Mouse (Mus musculus) kidney, postnatal 4 days (tissue): ENCODE data around the gene Tmem107.

ENCODE experiments used
- DNase-seq, 2 experiments: peaks; one replicate each; pipeline ENCODE4 v3.0.0; 2021; ENCODE audit warnings: mixed read lengths in 2 of 2

The Tmem107 gene

DNA sequence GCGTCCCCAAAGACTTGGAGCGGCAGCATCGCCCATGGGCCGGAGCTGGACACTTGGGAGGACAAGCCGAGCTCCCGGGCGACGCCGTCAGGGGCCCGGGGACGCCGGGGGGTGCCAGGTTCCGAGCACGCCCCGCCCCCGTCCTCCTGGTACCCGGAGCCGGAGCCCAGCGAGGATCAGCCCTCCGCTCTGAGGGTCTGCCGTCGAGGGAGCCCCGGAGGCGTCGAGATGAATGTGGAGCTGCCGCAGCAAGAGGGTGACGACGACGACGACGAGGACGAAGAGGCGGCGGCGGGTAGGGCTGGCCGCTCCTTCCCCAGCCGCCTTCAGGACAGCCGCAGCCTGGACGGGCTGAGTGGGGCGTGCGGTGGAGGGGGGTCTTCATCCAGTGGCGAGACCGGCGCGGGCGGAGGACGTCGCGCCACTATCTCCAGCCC lies 10.6 kb upstream of the Tmem107 start:
- DNase-seq, result peak in 1 of 2 experiments; percentile 80

DNA sequence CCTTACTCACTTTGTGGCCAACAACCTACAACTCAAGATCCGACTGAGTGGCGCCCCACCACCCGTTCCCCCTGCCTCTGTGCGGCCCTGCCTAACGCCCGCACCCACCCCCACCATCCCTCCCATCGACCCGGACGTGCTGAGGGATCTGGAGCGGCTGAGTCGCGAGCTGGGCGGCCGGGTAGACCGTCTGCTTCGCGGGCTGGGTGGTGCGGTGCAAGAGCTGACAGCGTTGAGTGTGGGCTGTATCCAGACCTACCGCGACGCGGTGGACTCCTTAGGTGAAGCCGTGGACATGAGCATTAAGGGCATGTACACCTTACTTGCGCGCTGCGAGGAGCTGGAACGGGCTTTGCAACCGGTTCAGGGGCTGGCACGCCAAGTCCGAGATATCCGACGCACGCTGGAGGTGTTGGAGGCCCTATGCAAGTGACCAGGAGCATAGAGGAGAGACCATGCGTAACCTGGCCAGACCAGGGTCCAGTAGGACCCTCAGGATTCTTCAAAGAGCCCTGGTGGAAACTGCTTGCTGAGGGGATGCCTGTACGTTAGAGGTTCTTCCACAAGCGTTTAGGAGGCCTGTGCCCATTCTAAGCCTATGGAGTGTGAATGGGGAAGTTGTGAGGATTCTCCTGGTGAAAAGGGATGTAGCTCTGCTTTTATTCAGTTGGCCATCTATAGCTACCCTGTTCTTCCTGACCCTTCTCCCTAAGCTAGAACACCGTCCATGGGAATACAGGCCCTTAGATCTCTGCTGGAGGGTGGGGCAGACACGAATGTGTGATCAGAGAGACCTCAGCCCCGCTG lies 10.0 kb upstream of the Tmem107 start:
- DNase-seq, result peak; percentile 56 to 69

DNA sequence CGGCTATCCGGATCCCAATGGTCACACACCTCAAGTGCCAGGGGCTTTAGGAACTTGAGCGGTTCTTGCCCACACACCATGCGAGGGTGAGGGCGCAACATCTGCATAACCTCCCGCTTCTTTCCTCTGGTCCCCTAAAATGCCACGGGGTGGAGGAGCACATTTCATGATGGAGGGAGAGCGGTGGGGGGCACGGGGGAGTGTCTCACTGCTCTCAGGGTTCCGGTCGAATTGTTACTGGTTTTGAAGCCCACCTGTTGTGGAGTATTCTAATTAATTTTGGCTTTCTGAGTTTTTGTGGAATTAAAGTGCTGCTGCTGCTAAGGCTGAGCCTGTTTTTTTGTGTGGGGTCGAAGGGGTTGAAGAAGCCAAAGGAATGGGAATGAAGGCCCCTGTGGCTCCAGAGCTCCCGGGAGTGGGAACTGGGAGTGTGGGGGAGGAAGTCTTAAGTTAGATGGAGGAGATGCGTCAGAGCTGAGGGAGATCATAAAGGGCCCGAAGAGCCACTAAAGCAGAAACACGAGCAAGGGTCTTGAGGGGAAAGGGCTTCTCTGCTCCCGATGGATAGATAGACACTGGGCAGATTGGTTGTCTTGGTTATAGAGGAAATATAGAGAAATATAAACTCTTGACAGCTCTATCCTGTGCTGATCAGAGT lies 9.2 kb upstream of the Tmem107 start:
- DNase-seq, result peak in 1 of 2 experiments; percentile 26

DNA sequence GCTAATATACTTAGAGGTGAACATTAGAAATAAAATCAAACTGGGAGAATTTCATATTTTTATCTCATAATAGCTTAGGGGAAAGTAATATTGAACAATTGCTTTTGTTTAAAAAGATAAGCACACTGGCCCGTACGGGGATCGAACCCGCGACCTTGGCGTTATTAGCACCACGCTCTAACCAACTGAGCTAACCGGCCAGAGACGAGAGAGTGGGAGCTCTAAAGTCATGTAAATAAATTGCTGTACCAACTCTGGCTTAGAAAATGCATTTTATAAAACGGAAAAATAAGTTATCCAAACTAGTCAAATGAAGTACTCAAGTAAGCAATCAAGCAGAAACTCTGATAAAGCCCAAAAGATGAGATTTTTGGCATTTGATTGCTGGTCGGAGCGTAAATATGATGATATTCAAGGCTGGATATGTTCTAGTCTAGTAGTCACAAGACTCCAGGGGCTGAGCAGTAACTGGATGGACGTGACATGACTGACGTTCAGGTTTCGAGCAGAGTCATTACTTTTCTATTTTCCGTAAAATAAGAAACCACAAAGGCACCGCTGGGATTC lies 8.3 kb upstream of the Tmem107 start:
- DNase-seq, result peak; percentile 78 to 85

DNA sequence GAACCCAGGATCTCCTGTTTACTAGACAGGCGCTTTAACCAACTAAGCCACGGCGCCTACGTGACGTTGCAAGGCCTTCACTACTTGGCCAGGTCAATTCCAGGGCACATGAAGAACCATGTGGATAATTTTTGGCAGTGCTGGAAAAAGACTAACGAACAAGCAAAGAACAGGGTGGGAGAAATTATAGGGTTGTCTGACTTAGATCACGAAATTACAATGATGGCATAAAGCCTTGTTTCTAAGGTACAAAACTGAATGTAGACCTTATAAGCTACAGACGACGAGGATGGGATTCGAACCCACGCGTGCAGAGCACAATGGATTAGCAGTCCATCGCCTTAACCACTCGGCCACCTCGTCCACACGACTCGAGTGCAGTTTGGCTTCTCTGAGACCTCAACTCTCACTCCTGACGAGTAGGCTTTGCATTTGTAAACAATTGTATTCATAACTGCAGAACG lies 7.8 kb upstream of the Tmem107 start:
- peak; percentile 96 for DNase-seq

DNA sequence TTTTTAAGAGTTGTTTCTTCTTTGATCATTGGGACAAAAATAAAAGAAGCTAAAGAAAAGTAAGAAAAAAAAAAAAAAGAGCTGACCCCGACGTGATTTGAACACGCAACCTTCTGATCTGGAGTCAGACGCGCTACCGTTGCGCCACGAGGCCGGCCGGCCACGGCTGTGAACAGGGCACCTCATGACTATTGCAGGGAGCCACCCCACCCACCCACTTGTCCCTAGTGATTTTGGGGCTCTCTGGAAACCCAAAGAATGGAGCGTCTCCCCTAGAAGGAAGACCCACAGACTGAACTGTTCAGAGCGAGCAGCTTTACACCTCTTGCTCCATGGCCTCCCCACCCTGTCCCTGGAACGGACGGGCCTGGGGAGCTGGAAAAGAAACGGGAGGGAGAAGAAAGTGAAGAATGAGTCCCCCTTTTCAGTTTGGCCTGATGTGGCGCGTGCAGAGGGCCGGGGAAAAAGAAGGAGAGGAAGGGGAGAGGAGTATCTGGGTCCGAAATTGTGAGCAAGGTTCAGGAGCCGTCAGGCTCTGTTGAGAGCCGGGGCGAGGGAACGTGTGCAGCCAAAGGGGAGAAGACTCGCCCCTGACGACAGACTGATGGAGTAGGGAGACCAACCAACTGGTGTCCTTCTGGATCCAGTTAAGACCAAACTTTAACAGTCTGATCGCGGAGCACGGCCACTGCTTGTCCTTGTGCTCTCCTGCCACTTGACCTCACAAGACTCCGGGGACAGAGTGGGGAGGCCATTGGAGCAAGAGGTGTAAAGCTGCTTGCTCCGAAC lies 7.0 kb upstream of the Tmem107 start:
- peak; percentile 92 to 93 for DNase-seq

DNA sequence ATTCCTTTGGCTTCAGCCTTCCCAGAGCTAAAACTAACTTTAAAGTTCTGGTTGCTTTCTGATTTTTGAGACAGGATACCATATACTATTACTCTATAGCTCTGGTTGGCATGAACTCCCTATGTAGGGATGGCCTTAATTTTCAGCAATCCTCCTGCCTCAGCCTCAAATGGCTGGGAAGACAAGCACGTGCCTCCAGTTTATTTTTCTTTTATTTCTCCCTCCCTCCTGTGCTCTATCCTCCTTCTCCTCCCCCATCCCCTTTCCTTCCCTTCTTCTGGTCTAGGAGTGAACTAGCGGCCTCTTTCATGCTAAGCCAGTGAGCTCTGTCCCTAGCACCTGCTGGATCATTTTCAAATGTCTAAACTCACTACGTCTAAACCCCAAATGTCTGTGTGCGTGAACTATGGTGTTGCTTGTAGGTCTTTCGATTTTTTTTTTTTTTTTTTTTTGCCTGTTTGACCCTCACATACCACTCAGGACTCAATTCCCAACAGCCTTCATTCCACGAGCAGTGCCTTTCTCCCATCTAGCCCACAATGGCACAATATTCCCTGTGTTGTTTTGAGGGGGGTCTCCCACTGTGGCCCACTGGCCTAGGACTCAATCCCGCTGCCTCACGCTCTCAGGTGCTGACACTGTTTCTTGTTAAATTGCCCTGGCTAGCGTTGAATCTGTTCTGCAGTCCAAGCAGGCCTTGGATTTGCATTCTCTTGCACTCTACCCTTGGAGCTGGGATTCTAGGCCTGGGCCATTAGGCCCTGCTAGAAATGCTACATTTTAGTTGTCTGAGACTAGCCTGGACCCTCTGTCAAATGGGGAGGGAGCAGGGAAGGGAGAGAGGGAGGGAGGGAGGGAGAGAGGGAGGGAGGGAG lies 6.1 kb upstream of the Tmem107 start:
- no peak for DNase-seq

DNA sequence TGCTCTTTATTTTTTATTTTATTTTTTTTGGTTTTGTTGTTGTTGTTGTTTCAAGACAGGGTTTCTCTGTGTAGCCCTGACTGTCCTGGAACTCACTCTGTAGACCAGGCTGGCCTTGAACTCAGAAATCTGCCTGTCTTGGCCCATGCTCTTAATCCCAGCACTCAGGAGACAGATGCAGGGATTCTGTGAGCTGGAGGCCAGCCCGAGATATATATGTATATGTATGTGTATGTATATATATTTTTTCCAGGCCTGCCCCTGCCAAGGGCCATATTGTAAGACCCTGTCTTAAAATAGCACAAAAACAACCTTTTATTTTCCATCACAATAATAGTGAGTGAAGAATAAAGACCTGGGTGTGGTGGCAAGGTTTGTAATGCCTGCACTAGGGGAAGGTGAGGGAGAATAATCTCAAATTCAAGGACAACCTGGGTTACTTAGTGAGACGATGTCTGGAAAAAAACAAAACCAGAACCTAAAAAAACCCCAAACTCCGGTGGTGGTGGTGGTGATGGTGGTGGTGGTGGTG lies 5.1 kb upstream of the Tmem107 start:
- no peak for DNase-seq

DNA sequence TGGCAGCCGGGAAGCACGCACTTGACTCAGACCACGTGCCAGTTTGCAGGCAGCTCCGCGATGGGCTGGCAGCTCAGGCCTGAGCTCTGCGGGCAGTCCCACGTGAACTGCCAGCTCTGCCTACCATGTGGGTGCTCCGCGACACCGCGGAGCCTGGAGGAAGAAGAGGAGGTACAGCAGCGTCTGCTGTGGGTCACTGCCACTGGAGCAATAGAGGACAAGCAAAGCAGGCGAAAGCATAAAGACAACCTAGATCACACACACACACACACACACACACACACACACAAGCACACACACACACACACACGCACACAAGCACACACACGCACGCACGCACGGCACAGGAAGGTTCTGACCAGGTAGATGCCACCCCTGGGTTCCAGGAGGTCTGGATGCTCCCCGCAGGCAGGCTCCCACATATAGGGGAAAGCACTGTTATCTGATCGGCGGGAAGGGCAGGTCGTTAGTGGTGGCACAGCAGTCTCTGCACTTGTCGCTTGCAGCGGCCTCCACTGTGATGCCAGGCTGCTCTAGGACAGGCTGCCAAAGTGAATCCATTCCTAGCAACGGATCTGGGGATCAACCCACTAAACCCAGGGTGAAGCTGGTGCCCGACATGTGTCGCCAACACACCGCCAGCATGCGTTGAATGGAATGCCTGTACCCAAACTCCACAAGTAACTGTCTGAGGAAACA lies 4.3 kb upstream of the Tmem107 start:
- DNase-seq, result peak; percentile 30 to 49

DNA sequence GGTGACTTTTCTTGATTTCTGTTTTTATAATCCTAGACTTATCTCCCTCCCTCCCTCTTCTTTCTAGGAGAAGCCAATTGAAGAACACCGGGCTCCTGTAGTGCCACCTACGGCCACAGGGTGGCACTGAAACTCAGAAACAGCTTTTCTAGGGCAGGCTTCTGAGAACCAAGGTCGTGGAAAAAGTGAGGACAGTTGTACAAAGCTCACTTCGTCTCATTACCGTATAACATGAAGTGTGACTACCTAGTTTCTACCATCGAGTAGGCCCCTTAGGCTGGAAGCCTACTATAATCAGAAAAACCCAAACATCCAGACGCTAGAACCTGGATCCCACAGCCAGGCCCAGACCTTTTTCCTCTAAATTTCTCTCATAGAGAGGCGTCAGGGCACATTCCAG lies 3.6 kb upstream of the Tmem107 start:
- peak; percentile 93 to 94 for DNase-seq

DNA sequence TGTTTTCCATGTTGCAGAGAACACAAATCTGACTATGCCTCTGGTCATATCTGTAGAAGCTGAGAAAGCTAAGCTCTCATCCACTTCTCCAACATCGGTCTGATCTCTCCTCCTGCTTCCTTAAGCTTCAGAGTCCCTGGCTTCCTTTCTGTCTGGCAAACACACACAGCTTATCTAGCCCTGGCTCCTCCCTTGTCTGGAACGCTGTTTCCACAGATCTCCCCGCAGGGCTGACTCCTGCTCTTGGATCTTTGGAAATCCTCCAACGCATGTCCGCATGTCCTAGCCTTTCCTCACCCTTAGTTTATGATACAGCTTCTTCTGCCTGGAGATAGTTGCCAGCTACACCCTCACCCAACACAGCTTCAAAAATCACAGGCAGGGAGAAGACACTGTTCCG lies 3.0 kb upstream of the Tmem107 start:
- DNase-seq, result no peak

DNA sequence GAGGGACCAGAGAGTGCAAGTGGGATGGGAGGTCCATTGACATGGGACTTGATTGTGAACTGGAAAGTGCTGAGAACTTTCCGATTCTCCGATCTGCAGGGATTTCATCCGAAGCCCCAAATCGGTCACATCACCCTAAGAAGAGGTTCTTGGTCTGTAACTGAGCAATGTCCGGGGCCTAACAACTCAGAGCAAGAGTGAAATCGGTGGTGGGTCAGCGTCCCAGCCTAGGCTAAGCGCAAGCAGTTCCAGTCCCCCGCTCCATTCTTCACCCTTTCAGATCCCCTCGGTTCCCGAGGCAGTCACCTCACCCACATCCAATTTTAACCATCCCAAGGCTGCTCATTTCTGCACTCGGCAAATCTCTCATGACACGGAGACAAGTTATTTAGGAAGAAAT lies 513 bp upstream of the Tmem107 start:
- DNase-seq, result peak in 1 of 2 experiments; percentile 67

DNA sequence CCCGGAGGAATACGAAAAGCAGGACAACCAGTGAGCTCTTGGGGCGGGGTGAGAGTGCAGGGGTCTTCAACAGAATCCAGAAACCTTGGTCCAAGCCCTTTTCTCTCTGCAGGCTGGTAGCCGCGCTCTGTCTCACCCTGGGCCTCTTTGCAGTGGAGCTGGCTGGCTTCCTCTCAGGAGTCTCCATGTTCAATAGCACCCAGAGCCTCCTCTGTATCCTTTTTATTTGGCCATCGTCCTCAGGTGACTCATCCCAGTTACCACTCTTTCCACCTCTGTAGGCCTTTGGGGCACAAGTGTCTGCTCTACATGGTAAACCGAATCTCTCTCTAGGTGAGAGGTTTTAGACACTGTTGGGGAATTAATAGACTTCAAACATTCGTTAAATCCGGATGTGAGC lies 656 bp downstream of the Tmem107 start:
- DNase-seq, result no peak

DNA sequence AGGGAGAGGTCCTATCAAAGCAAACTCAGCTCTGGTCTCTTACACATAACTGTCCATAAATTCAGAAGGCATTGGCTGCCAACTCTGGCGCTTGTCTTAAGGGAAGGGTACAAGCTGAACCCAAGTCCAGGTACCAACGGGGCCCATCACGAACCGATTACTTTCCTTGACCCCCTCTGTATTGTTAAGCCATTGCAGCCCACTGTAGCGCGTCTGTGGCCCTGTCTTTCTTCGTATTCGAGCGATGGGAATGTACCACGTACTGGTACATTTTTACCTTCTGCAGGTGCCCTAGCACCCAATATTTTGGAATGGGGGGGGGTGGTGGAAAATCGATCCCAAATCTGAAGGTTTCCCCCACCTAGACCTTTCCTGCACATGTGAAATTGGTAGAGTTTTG lies 1.6 kb downstream of the Tmem107 start:
- no peak for DNase-seq

DNA sequence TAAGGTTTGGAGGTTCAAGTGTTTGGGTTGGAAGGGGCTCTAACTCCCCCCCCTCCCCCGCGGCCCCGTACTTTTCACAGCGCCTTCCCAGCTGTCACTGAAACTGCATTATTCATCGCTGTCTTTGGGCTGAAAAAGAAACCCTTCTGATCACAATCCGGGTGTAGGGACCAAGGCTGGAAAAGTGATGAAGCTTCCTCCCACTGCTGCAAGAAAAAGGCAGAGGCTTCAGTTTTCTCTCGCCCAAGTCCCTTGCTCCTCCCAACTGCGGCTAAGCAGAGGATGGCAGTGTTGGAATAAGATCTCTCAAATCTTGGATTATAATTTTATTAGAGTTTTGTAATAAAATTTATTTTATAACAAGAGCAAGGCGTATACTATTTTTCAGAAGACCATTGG lies 2.1 kb downstream of the Tmem107 start:
- DNase-seq, result no peak

DNA sequence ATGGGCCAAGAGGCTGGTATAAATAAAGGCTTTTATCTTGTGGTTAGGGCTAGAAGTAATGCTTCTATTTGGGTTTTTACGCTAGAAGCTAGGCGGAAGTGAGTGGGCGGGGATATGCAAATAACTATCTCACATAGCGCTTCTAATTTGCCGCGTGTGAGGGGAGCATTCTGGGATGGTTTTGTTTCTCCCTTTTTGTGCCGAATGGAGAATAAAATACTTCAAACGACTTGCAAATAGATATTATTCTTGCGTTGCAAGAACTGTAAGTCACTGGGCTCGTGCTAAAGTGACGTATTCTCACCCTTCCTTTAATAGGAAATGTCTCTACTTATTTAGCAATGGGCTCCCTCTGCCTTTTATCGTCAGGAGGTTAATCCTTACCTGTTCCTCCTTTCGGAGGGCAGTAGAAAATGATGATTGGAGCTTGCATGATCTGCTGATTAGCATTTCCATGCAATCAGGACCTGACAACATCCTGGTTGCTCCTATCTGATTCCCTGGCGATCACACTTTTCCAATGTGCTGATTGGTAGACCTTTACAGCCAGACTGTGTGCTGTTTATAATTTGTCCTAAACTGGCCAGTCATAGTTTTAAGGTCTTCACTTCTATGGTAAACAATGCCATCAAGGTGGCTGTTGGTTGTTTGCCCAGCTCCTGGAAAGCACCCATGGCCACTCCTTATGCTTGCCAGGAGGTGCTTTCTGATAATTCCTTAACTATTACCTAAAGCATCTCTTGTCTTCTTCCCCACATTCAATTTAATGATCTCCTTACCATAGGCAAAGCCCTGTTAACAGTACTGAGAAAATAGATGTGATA lies 2.7 kb downstream of the Tmem107 start:
- DNase-seq, result peak; percentile 80 to 88

DNA sequence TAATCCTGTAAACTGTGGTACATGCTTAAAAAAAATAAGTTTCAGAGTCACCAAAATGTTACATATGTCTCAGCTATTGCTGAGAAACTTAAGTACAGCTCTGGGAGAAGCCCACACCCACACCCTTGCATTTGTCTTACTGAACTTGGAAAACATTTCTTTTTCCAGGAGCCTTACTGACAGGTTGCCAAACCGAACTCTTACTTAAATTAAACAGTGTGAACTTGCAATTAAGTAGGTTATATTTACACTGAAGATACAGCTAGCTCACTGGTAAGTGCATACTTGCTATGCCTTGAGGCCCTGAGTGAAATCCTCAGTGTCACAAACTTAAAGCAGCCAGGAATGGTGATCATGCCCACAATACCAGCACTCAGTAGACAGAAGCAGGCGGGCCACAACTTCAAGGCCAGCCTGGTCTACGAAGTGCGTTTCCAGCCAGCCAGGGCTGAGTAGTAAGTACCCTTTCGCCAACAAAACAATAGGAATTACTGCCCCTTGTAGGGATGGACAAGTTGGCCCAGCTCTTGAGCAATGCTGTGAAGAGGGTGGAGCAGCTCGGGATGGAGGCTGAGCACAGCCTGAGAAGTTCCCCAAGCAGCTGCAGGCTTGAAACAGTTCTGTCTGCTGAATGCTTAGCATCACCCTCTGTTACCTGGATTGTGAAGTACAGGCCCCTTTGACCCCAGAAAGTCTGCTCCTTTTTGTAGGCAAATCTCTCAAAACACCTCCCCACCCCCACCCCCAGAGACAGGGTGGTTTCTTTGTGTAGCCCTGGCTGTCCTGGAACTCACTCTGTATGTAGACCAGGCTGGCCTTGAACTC lies 3.6 kb downstream of the Tmem107 start:
- DNase-seq, result no peak

DNA sequence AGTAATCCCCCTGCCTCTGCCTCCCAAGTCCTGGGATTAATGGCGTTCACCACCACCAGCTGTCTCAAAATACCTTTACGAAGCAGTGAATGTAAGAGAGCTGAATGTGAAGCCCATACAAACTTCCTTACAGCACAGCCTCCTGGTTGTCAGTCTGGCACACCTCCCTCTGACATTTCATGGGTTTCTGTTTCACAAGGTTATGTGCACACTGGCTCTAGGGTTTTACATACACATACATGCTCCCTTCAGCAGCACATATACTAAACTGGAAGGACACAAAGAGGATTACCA lies 4.1 kb downstream of the Tmem107 start:
- DNase-seq, result no peak

DNA sequence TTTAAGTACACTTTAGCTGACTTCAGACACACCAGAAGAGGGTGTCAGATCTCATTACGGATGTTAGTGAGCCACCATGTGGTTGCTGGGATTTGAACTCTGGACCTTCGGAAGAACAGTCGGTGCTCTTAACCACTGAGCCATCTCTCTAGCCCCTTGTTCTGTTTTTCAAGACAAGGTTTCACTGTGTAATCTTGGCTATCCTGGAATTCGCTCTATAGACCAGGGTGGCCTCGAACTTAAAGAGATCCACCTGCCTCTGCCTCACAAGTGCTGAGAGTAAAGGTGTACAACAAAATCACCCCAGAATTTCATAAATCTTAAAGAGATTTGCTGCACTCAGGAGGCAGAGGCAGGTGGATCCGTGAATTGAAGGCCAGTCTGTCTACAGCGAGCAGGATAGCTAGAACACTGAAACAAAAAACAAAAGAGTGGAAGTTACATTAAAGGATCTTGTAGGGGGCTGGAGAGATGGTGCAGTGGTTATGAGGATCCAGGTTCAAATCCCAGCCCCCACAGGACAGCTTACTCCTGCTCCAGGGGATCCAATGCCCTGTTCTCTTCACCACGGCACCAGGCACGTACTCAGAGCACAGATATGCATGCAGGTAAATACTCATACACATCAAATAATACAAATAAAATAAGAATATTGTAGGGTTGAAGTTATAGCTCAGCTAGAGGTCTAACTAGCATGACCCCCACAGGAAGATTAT lies 5.3 kb downstream of the Tmem107 start:
- no peak for DNase-seq
